Mouse (Mus musculus): ENCODE data around the gene Cox7a2l.

- TF ChIP-seq TAL1 (IDR thresholded peaks at IDR 0.05; ENCODE audit: low read length) (no peak), GATA1 (IDR thresholded peaks at IDR 0.05; ENCODE audit: low read length) (no peak)
Measured at GRCm38 (mm10) chr17:83555836-83556235, 38.7 kb upstream of the Cox7a2l start.
